Mouse (Mus musculus): ENCODE results near the gene Slco1b2. TPM values are rescaled to one million over a fixed set of nuclear protein-coding genes. Genes with fewer than 3 reads are reported as not detected.

Slco1b2 gene
- total RNA-seq, 2 experiments from 2014 or later, result 0.12 TPM; not detected in 1

DNA sequence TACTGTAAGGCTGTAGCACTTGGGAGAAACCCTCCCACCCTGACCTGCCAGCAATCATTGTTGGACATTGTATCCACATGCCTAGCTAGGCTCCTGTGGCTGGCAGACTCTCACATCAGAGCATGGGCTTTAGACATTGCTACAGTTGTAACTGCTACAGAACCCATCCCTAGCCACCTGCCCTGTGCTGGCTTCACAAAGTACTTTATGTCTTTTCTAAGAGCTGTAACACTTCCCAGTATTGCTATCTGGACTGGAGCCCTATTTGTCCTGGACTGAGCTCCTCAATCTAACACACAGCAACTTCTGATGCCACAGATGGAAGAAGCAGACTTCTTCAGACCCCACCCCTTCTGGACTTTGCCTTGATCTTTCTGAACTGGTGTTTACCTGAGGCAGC is 61.9 kb downstream of the Slco1b2 start:
- no peak for DNase-seq (ENCODE audit: low spot score in 2 of 2)
- Histone ChIP-seq H3K4me3 (no peak overlapping the region), H3K27ac (no peak overlapping the region)
- no peak for TF ChIP-seq CTCF (conservative IDR thresholded peaks at IDR 0.05)

Other genes with a start within 250 kb of the Slco1b2 start
- 10 to 100 TPM; 41.5 to 51.6 TPM for gene Slco1c1, start 105.2 kb upstream of the Slco1b2 start, total RNA-seq (2021)
- not detected for gene Gm5724, start 144.3 kb downstream of the Slco1b2 start, total RNA-seq (2021)
- gene Slco1a4, start 226.7 kb downstream of the Slco1b2 start, total RNA-seq (2021), result 10 to 100 TPM; 35.7 to 38.5 TPM